Comparison of ENCODE assay signal across 14 mouse cellular contexts in the genomic region with DNA sequence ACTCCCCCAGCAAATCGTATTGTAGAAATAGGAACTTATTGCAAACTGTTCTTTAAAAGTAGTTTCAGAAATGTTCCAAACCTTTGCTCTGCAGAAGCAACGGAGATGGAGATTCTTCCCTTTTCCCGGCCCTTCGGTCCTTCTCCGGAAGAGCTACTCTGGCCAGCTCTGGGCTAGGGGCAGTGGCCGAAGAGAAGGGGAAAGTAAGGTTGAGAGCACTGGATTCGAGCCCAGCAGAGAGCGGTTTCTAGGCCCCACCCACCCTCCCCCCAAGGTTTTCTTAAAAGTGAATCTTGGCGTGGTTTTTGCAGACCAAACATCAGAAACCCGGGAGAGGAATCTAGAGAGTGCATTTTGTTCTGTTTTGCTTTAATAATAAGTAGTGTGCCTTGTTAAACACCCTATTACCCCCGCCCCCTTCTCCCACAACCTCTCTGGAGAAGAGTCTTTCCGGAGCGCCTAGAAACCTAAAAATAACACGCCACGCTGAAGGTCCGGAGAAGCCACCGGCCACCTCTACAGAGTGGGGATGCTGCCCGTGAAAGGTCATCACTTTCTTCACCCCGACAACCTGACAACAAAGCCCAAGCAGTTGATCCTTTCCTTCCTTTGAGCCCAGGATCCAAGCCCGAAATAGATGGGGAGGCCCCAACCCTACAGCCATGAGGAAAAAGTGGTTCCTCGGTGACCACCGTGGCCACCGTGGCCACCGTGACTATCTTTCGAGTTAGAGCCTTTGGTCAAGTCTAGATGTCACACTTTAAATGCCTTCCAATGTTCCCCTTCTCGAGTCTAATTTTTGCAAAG. TPM values are rescaled to one million over a fixed set of nuclear protein-coding genes. Genes with fewer than 3 reads are reported as not detected.
A peak's percentile ranks its signal among the peaks of the same experiment; 100 is the strongest.
DNase-seq lines count a peak whose midpoint lies in the region; ATAC-seq and TF ChIP-seq lines count a peak whose summit lies in the region.
"Had no signal": no experiment of that assay in that cellular context is flagged by ENCODE, and none has a peak within 500 bp of the region (broad histone marks: within the 10 kb centered on the region; RNA-seq: fewer than 3 reads in every experiment).

No protein-coding gene starts in this region.

- H3K27me3 ChIP-seq in megakaryocyte, embryonic 14.5 days (replicated peaks) = peaks cover 96% of the 10 kb centered on the region
- no peaks in the 10 kb centered on the region for H3K27me3 ChIP-seq in heart, embryonic 12.5 days (replicated peaks)
- peaks cover 84% of the 10 kb centered on the region for H3K27me3 ChIP-seq in intestine, postnatal 0 days (replicated peaks; ENCODE audit: control insufficient read depth, insufficient read depth, low read length)
- peaks cover 26% of the 10 kb centered on the region; the same call in 1 of the 2 replicates for H3K27me3 ChIP-seq in stomach, embryonic 15.5 days (replicated peaks)

- H3K27ac ChIP-seq in heart, embryonic 12.5 days (ENCODE audit: poor library complexity, severe bottlenecking) = peak overlapping the region; percentile 99
- no peak overlapping the region; the same call in 1 of the 2 replicates for H3K27ac ChIP-seq in intestine, postnatal 0 days (ENCODE audit: low read depth, low read length)
- peak overlapping the region; percentile 74 for H3K27ac ChIP-seq in stomach, embryonic 15.5 days

- no peak for DNase-seq in layer of hippocampus, postnatal 10 days (ENCODE audit: low spot score in 2 of 2)
- no peak for DNase-seq in retina, embryonic 14.5 days (ENCODE audit: low spot score)
- DNase-seq: right cerebral cortex, postnatal 4 days had no signal

- WGBS in heart, embryonic 12.5 days = under 1% methylated on average over 26 of the region's 26 CpGs
- 6% methylated on average over 26 of the region's 26 CpGs for WGBS in intestine, postnatal 0 days
- WGBS in stomach, embryonic 15.5 days = 9% methylated on average over 26 of the region's 26 CpGs

- H3K4me1 ChIP-seq in megakaryocyte, embryonic 14.5 days = peaks cover 43% of the 10 kb centered on the region
- peaks cover 33% of the 10 kb centered on the region for H3K4me1 ChIP-seq in heart, embryonic 12.5 days (replicated peaks)
- no peaks in the 10 kb centered on the region for H3K4me1 ChIP-seq in intestine, postnatal 0 days (replicated peaks; ENCODE audit: control insufficient read depth, insufficient read depth, low read length)
- H3K4me1 ChIP-seq in stomach, embryonic 15.5 days = peaks cover 8% of the 10 kb centered on the region; the same call in 1 of the 2 replicates

- H3K9ac ChIP-seq in heart, embryonic 12.5 days = peak overlapping the region; percentile 88
- H3K9ac ChIP-seq in intestine, postnatal 0 days (ENCODE audit: low read depth, low read length) = no peak overlapping the region
- H3K9ac ChIP-seq in stomach, embryonic 15.5 days = no peak overlapping the region; the same call in 1 of the 2 replicates

- peak overlapping the region; percentile 71 for H3K4me2 ChIP-seq in heart, embryonic 12.5 days
- H3K4me2 ChIP-seq in intestine, postnatal 0 days (replicated peaks; ENCODE audit: low read depth) = peak overlapping the region; percentile 52
- peak overlapping the region; percentile 54 for H3K4me2 ChIP-seq in stomach, embryonic 15.5 days

- H3K9me3 ChIP-seq in megakaryocyte, embryonic 14.5 days = peaks cover 7% of the 10 kb centered on the region
- H3K9me3 ChIP-seq in heart, embryonic 12.5 days (replicated peaks) = no peaks in the 10 kb centered on the region
- H3K9me3 ChIP-seq in intestine, postnatal 0 days (ENCODE audit: control insufficient read depth) = no peaks in the 10 kb centered on the region
- no peaks in the 10 kb centered on the region for H3K9me3 ChIP-seq in stomach, embryonic 15.5 days

- peak overlapping the region; percentile 69 for H3K4me3 ChIP-seq in megakaryocyte, embryonic 14.5 days (replicated peaks)
- H3K4me3 ChIP-seq in heart, embryonic 12.5 days = peak overlapping the region; percentile 69
- peak overlapping the region; percentile 35; the same call in 1 of the 2 replicates for H3K4me3 ChIP-seq in intestine, postnatal 0 days (ENCODE audit: low read depth, low read length)
- peak overlapping the region; percentile 34 for H3K4me3 ChIP-seq in stomach, embryonic 15.5 days (replicated peaks)

- H3K36me3 ChIP-seq in megakaryocyte, embryonic 14.5 days (replicated peaks; ENCODE audit: low read length) = no peaks in the 10 kb centered on the region
- H3K36me3 ChIP-seq in heart, embryonic 12.5 days = no peaks in the 10 kb centered on the region
- H3K36me3 ChIP-seq in intestine, postnatal 0 days (ENCODE audit: control insufficient read depth, insufficient read depth) = no peaks in the 10 kb centered on the region
- no peaks in the 10 kb centered on the region for H3K36me3 ChIP-seq in stomach, embryonic 15.5 days

- no peak for TF ChIP-seq CTCF in intestine, postnatal 0 days (IDR thresholded peaks at IDR 0.05; ENCODE audit: low read depth)

- ATAC-seq in megakaryocyte, adult 5-6 weeks (ENCODE audit: poor library complexity, severe bottlenecking) = no peak
- no peak for ATAC-seq in heart, embryonic 12.5 days (ENCODE audit: insufficient number of reproducible peaks, low FRiP score)
- no peak for ATAC-seq in intestine, postnatal 0 days
- no peak for ATAC-seq in stomach, embryonic 15.5 days (ENCODE audit: insufficient read depth, low FRiP score, low read depth)

RNA-seq across cellular contexts. Expression of gene Hand2, which starts 12.1 kb away (rescaled TPM):
- 0.03 TPM in 1 of 2 replicates, not detected in the other for polyA plus RNA-seq in megakaryocyte, embryonic 14.5 days (2012; ENCODE audit: insufficient read depth, low replicate concordance)
- not detected in 2 replicates for total RNA-seq in megakaryocyte, adult 5-6 weeks (2015)
- total RNA-seq in megakaryocyte, adult 5-6 weeks (2017) = not detected in 2 replicates
- 18.0 and 19.4 TPM in 2 replicates for polyA plus RNA-seq in heart, embryonic 12.5 days (2016; fragmentation: Nextera tagmentation; extraction: Ambion mirVana)
- 3.5 and 3.9 TPM in 2 replicates for polyA plus RNA-seq in intestine, postnatal 0 days (2015; fragmentation: Nextera tagmentation; extraction: Ambion mirVana)
- polyA plus RNA-seq in stomach, embryonic 15.5 days (2015; fragmentation: Nextera tagmentation; extraction: Ambion mirVana) = 9.4 and 9.8 TPM in 2 replicates
- not detected for total RNA-seq in layer of hippocampus, postnatal 10 days (2021)
- total RNA-seq: hematopoietic stem cell, adult 5-6 weeks; left cerebral cortex, adult 18-20 months; megakaryocyte progenitor cell, adult 5-6 weeks had no signal
- polyA plus RNA-seq: cortical plate, adult 2 months; forebrain, embryonic 14.5 days; neural tube, embryonic 14.5 days had no signal
